Mouse (Mus musculus) retina, postnatal 7 days (tissue): ENCODE measurements around the gene Pak3.

Source experiments
- DNase-seq: peaks from one replicate; pipeline ENCODE4 v3.0.0-alpha.2; 2012; ENCODE audit warnings: low read depth, low spot score

The Pak3 gene

GRCm38 (mm10) chrX:143664221-143665150, 146.1 kb downstream of the Pak3 start:
- DNase-seq: peak; percentile 27

- no peak for DNase-seq
Measured at GRCm38 (mm10) chrX:143665771-143666170, 147.4 kb downstream of the Pak3 start.

- peak; percentile 11 for DNase-seq
Measured at GRCm38 (mm10) chrX:143666991-143667390, 148.6 kb downstream of the Pak3 start.

- peak; percentile 49 for DNase-seq
Measured at GRCm38 (mm10) chrX:143668242-143668641, 149.9 kb downstream of the Pak3 start.

- no peak for DNase-seq
Measured at GRCm38 (mm10) chrX:143678566-143678965, 160.2 kb downstream of the Pak3 start.

GRCm38 (mm10) chrX:143722250-143722649, 203.9 kb downstream of the Pak3 start:
- no peak for DNase-seq

- no peak for DNase-seq
Measured at GRCm38 (mm10) chrX:143725411-143725810, 207.0 kb downstream of the Pak3 start.

- DNase-seq: no peak
Measured at GRCm38 (mm10) chrX:143736035-143736434, 217.6 kb downstream of the Pak3 start.

- peak; percentile 11 for DNase-seq
Measured at GRCm38 (mm10) chrX:143739171-143739570, 220.8 kb downstream of the Pak3 start.

- no peak for DNase-seq
Measured at GRCm38 (mm10) chrX:143762556-143762955, 244.2 kb downstream of the Pak3 start.

- DNase-seq: no peak
Measured at GRCm38 (mm10) chrX:143815948-143816347, 297.6 kb downstream of the Pak3 start.

- DNase-seq: no peak
Measured at GRCm38 (mm10) chrX:143818961-143819360, 300.6 kb downstream of the Pak3 start.

- no peak for DNase-seq
Measured at GRCm38 (mm10) chrX:143826521-143826920, 308.1 kb downstream of the Pak3 start.

- DNase-seq: no peak
Measured at GRCm38 (mm10) chrX:143827212-143827611, 308.8 kb downstream of the Pak3 start, which contains the start of gene Capn6. Capn6 (minus strand) TSS chrX:143827414.

- DNase-seq: no peak
Measured at GRCm38 (mm10) chrX:143846637-143847036, 328.2 kb downstream of the Pak3 start.
